Mouse (Mus musculus) embryonic facial prominence, embryonic 10.5 days (tissue): ENCODE data around the gene Git2. TPM values are rescaled to one million over a fixed set of nuclear protein-coding genes. Genes with fewer than 3 reads are reported as not detected.

ENCODE experiments used
- DNase-seq: peaks from one replicate; pipeline ENCODE4 v3.0.0-alpha.2; 2017; ENCODE audit warnings: low spot score
- H3K27ac ChIP-seq: fragments of 300-500 bp; sonication (generic); replicated peaks from 2 replicates; pipeline ENCODE4 v1.5.1; 2016; ENCODE audit warnings: mild to moderate bottlenecking
- H3K27me3 ChIP-seq: fragments of 300-500 bp; sonication (generic); replicated peaks from 2 replicates; pipeline ENCODE4 v1.6.1; 2016; ENCODE audit warnings: low read depth, mild to moderate bottlenecking; ENCODE audit not compliant: poor library complexity, severe bottlenecking
- H3K36me3 ChIP-seq: fragments of 300-500 bp; sonication (generic); replicated peaks from 2 replicates; pipeline ENCODE4 v1.6.1; 2016; ENCODE audit warnings: mild to moderate bottlenecking, moderate library complexity
- H3K4me1 ChIP-seq: fragments of 300-500 bp; sonication (generic); 2 replicates; pipeline ENCODE4 v1.6.1; 2016
- H3K4me3 ChIP-seq: fragments of 300-500 bp; sonication (generic); 2 replicates; pipeline ENCODE4 v1.5.1; 2016; ENCODE audit warnings: mild to moderate bottlenecking, moderate library complexity
- H3K9me3 ChIP-seq: fragments of 300-500 bp; sonication (generic); 2 replicates; pipeline ENCODE4 v1.6.1; 2016; ENCODE audit warnings: mild to moderate bottlenecking
- WGBS: fragments of 180-500 bp; shearing (Covaris S2); methylation state at CpG from one replicate; pipeline ENCODE4 v1.1.7; 2016; 5-methylcytosine and 5-hydroxymethylcytosine counted together
- polyA plus RNA-seq: library from polyadenylated mRNA; unstranded; fragments of >200 nt; fragmentation: Nextera tagmentation; extraction: Ambion mirVana; gene quantifications from 2 replicates; pipeline ENCODE4 v1.2.1, GENCODE M21; 2016

Gene Git2
- polyA plus RNA-seq, 1 experiment from 2014 or later: 38.1 TPM

DNA sequence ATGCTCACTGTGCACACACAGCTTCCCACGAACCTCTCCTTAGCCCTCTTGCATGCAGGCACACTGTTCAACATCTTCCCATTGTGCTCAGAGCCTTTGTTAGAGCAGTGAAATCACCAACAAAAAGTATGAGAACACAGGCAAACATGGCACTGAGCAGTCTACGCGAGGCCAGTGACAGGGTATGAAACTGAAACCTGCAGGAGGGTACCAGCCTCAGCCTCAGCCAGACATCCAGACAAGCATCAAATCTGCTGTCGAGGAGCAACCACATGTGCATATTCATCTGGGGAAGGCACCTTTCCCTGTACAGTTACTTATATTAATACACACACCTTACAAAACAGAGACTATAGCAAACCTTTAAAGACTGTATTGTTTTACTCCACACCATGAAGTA is 28.4 kb downstream of the Git2 start:
- Histone ChIP-seq H3K36me3 (peaks cover 91% of the 10 kb centered on the region), H3K27ac (no peak overlapping the region), H3K4me3 (no peak overlapping the region), H3K27me3 (no peaks in the 10 kb centered on the region), H3K4me1 (no peaks in the 10 kb centered on the region), H3K9me3 (no peaks in the 10 kb centered on the region)
- WGBS: 93% methylated on average over 4 of the region's 4 CpGs
- no peak for DNase-seq

DNA sequence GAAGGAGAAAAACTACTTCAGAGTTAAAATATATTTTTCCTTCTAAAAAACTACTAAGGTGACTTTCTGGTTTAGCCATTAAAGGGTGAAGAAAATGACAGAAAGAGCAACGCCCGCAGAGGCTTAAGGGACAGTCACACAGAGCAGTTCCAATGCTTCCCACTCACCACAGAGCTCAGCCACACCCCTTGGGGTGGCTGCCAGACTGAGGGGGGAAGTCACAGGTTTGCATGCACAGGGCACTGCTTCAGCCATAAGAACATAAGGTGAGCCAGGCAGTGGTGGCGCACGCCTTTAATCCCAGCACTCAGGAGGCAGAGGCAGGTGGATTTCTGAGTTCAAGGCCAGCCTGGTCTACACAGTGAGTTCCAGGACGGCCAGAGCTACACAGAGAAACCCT is 29.7 kb downstream of the Git2 start:
- H3K4me3 ChIP-seq: no peak overlapping the region
- 88% methylated on average over 5 of the region's 5 CpGs for WGBS
- no peak for DNase-seq
- no peaks in the 10 kb centered on the region for H3K9me3 ChIP-seq
- H3K36me3 ChIP-seq: peaks cover 89% of the 10 kb centered on the region
- H3K27me3 ChIP-seq: no peaks in the 10 kb centered on the region
- no peaks in the 10 kb centered on the region for H3K4me1 ChIP-seq
- H3K27ac ChIP-seq: no peak overlapping the region

DNA sequence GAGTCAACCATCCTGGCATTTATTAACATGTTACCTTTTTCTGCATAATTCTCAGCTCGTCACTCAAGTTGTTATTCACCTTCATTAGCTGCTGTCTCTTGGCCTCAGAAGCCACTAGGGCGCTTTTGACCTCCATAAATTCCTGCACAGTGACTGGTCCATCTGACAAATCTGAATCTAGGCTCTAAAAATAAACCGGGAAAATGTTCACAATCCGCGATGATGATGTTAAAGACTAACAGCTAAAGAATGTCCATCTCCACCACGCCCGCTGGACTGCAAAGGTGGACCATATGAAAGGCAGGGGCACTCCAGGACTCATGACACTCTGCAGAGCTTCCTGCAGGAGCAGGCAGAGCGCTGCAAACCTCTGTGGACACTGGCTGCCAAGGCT is 31.6 kb downstream of the Git2 start:
- Histone ChIP-seq H3K4me3 (no peak overlapping the region), H3K36me3 (peaks cover 92% of the 10 kb centered on the region), H3K27me3 (no peaks in the 10 kb centered on the region), H3K27ac (no peak overlapping the region), H3K4me1 (peaks cover 6% of the 10 kb centered on the region), H3K9me3 (no peaks in the 10 kb centered on the region)
- no peak for DNase-seq
- 94% methylated on average over 8 of the region's 8 CpGs for WGBS

- Histone ChIP-seq H3K4me1 (peaks cover 11% of the 10 kb centered on the region), H3K9me3 (no peaks in the 10 kb centered on the region), H3K27ac (no peak overlapping the region), H3K27me3 (no peaks in the 10 kb centered on the region), H3K36me3 (peaks cover 92% of the 10 kb centered on the region), H3K4me3 (no peak overlapping the region)
- DNase-seq: no peak
- 92% methylated on average over 13 of the region's 13 CpGs for WGBS
These were observed 32.2 kb downstream of the Git2 start for GRCm38 (mm10) chr5:114742998-114743696.

GRCm38 (mm10) chr5:114742572-114742971 is 32.7 kb downstream of the Git2 start:
- H3K36me3 ChIP-seq: peaks cover 92% of the 10 kb centered on the region
- 96% methylated on average over 10 of the region's 10 CpGs for WGBS

DNA sequence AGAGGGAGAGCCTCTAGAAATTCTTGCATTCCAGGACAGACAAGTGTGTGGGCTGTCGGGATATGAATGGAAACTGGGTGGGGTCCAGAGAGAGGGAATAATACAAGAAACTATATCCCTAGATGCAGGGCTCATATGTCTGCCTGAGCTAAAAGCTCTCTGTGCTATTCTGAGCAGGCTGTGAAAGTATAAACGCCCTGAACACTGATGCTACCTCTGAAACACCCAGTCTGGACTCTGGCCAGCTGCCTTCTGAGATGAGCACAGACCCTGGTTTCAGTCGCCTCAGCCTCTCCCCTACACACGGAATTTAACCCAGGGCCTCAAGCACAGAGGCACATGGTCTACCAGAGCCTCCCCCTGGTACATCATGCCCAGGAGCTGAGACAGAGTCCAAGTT is 34.7 kb downstream of the Git2 start:
- no peaks in the 10 kb centered on the region for H3K27me3 ChIP-seq
- peaks cover 94% of the 10 kb centered on the region for H3K36me3 ChIP-seq
- WGBS: 80% methylated on average over 4 of the region's 4 CpGs
- H3K27ac ChIP-seq: no peak overlapping the region
- H3K4me1 ChIP-seq: peaks cover 11% of the 10 kb centered on the region
- H3K9me3 ChIP-seq: no peaks in the 10 kb centered on the region
- H3K4me3 ChIP-seq: no peak overlapping the region
- no peak for DNase-seq

More at GRCm38 (mm10) chr5:114742572-114742971, 32.7 kb downstream of the Git2 start:
- Histone ChIP-seq H3K9me3 (no peaks in the 10 kb centered on the region), H3K4me3 (no peak overlapping the region), H3K4me1 (peaks cover 11% of the 10 kb centered on the region), H3K27ac (no peak overlapping the region), H3K27me3 (no peaks in the 10 kb centered on the region)
- DNase-seq: no peak

GRCm38 (mm10) chr5:114738707-114739241 is 36.5 kb downstream of the Git2 start:
- H3K36me3 ChIP-seq: peaks cover 92% of the 10 kb centered on the region
- 85% methylated on average over 12 of the region's 12 CpGs for WGBS
- no peak overlapping the region for H3K4me3 ChIP-seq
- peak; percentile 32 for DNase-seq
- peaks cover 11% of the 10 kb centered on the region for H3K4me1 ChIP-seq
- 0 out of 2 replicates have a peak overlapping the region, but pooled peaks have one; percentile 1 for H3K27ac ChIP-seq
- H3K9me3 ChIP-seq: no peaks in the 10 kb centered on the region
- no peaks in the 10 kb centered on the region for H3K27me3 ChIP-seq

DNA sequence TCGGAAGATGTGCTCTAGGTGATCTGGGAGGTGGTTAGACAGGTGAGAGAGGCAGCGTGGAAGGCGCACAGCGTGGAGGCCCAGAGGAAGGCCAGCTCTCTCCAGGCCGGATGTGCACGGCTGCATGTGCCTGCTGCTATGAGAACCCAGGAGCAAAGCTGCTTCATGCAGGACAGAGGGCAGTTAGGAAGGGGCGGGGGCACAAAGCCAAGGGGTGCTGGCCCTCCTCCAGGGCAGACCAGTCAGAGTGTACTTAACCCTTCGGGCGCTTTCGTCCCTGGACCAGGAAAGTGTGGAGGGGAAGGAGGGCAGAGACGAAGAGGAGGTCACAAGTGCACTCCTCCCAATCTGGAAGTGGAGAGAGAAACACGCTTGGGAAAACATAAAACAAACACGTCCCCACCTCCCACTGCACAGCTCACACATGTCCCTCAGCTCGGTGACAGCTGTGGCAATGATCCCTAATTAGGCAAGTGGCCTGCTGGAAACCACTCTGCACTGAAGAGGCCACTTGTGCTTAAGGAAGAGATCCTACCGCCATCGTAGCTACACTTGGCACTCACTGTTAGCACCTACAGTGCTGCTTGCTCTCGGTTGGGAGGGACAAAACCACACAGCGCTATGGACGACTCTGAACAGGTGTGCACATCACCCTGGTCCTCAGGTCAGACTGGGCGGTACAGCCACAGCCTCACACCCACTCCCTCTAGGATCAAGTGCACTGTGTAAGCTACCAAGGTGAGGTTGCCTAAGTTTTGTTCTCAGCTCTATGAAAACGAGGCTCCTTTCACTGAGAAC is 38.0 kb downstream of the Git2 start:
- 87% methylated on average over 21 of the region's 21 CpGs for WGBS
- Histone ChIP-seq H3K36me3 (peaks cover 90% of the 10 kb centered on the region), H3K27me3 (no peaks in the 10 kb centered on the region), H3K4me1 (peaks cover 11% of the 10 kb centered on the region), H3K9me3 (no peaks in the 10 kb centered on the region), H3K4me3 (no peak overlapping the region), H3K27ac (no peak overlapping the region)
- DNase-seq: no peak

DNA sequence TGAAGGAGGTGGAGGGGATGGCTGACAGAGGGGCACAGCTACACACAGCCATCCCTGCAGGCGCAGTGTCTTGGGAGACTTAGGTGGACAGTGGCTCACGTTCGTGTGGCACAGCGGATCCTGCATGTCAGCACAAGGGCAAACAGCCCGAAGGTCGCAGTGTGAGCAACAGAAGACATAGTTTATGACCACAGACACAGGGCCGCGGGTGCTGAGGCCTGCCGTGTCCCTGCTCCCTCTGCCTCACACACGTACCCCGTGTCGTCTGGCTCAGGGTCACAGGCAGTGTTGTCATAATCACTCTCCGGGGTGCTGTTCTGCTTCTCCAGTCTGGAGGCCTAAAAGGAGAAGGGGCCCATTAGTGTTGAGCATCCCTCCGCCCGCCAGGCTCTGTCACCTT is 41.7 kb downstream of the Git2 start:
- no peak for DNase-seq
- H3K27ac ChIP-seq: no peak overlapping the region
- H3K4me3 ChIP-seq: no peak overlapping the region
- no peaks in the 10 kb centered on the region for H3K27me3 ChIP-seq
- H3K36me3 ChIP-seq: peaks cover 95% of the 10 kb centered on the region
- WGBS: 93% methylated on average over 15 of the region's 15 CpGs
- peaks cover 24% of the 10 kb centered on the region for H3K4me1 ChIP-seq
- no peaks in the 10 kb centered on the region for H3K9me3 ChIP-seq

- no peak overlapping the region for H3K27ac ChIP-seq
- peaks cover 20% of the 10 kb centered on the region for H3K4me1 ChIP-seq
- 88% methylated on average over 15 of the region's 15 CpGs for WGBS
- H3K9me3 ChIP-seq: no peaks in the 10 kb centered on the region
- H3K4me3 ChIP-seq: no peak overlapping the region
- peaks cover 94% of the 10 kb centered on the region for H3K36me3 ChIP-seq
- no peak for DNase-seq
- H3K27me3 ChIP-seq: no peaks in the 10 kb centered on the region
These were observed 43.3 kb downstream of the Git2 start for GRCm38 (mm10) chr5:114731969-114732368.

GRCm38 (mm10) chr5:114731498-114731897 is 43.8 kb downstream of the Git2 start:
- Histone ChIP-seq H3K4me1 (peaks cover 20% of the 10 kb centered on the region), H3K9me3 (no peaks in the 10 kb centered on the region), H3K27ac (no peak overlapping the region), H3K36me3 (peaks cover 89% of the 10 kb centered on the region), H3K4me3 (no peak overlapping the region), H3K27me3 (no peaks in the 10 kb centered on the region)
- WGBS: 64% methylated on average over 6 of the region's 6 CpGs
- DNase-seq: no peak

GRCm38 (mm10) chr5:114730129-114730528 is 45.2 kb downstream of the Git2 start:
- Histone ChIP-seq H3K27ac (no peak overlapping the region), H3K4me1 (peaks cover 23% of the 10 kb centered on the region), H3K27me3 (no peaks in the 10 kb centered on the region), H3K36me3 (peaks cover 86% of the 10 kb centered on the region), H3K9me3 (no peaks in the 10 kb centered on the region), H3K4me3 (no peak overlapping the region)
- 54% methylated on average over 10 of the region's 10 CpGs for WGBS
- peak; percentile 68 for DNase-seq

- peaks cover 25% of the 10 kb centered on the region for H3K4me1 ChIP-seq
- no peak overlapping the region for H3K27ac ChIP-seq
- H3K27me3 ChIP-seq: no peaks in the 10 kb centered on the region
- H3K4me3 ChIP-seq: no peak overlapping the region
- WGBS: 87% methylated on average over 10 of the region's 10 CpGs
- no peak for DNase-seq
- H3K36me3 ChIP-seq: peaks cover 84% of the 10 kb centered on the region
- H3K9me3 ChIP-seq: peaks cover 3% of the 10 kb centered on the region; the same call in 1 of the 2 replicates
These were observed 47.2 kb downstream of the Git2 start for GRCm38 (mm10) chr5:114728160-114728559.
